Mouse (Mus musculus): ENCODE measurements around the gene Otop2. TPM values are rescaled to one million over a fixed set of nuclear protein-coding genes. Genes with fewer than 3 reads are reported as not detected.

Otop2 gene
- polyA plus RNA-seq, 1 experiment from 2014 or later, result 0.31 TPM

DNA sequence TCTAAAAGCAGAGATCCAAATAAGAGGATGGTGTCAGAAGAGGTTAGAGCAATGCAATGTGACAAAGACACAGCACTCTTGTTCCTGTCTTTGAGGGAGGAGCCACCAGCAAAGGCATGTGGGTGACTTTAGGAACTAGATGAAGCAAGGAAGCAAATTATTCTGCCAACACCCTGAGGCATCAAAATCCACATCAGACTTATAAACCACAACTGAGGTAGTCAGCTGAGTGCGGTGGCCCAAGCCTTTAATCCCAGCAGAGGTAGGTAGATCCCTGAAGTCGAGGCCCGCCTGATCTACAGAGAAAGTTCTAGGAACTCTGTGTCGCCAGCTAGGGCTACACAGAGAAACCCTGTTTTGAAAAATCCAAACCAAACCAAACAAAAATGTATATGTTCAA, 70.3 kb downstream of the Otop2 start:
- no peak overlapping the region for H3K4me3 ChIP-seq
- H3K27me3 ChIP-seq, result peaks cover 38% of the 10 kb centered on the region
- H3K4me1 ChIP-seq, result peaks cover 17% of the 10 kb centered on the region
- no peaks in the 10 kb centered on the region for H3K36me3 ChIP-seq
- no peak overlapping the region for H3K4me2 ChIP-seq
- no peak overlapping the region for H3K27ac ChIP-seq
- no peaks in the 10 kb centered on the region for H3K9me3 ChIP-seq
- WGBS, result 80% methylated on average over 4 of the region's 4 CpGs
- ATAC-seq (ENCODE audit: insufficient number of reproducible peaks, low FRiP score, low TSS enrichment, low read depth), result no peak
- no peak overlapping the region for H3K9ac ChIP-seq

DNA sequence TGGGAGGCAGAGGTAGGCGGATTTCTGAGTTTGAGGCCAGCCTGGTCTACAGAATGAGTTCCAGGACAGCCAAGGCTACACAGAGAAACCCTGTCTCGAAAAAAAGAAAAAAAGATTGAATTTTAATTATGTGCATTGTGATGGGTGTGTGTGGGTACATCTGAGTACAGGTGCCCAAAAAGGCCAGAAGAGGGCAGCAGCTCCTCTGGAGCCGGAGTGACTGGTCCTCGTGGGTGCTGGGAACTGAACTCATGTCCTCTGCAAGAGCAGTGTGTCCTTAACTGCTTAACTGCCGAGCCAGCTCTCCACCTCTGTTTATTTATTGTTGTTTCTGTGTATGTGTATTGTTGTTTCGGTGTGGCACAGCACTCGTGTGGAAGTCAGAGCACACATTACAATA, 70.9 kb downstream of the Otop2 start:
- 82% methylated on average over 7 of the region's 7 CpGs for WGBS
- H3K4me2 ChIP-seq, result no peak overlapping the region
- no peak overlapping the region for H3K9ac ChIP-seq
- H3K36me3 ChIP-seq, result no peaks in the 10 kb centered on the region
- H3K27ac ChIP-seq, result no peak overlapping the region
- ATAC-seq (ENCODE audit: insufficient number of reproducible peaks, low FRiP score, low TSS enrichment, low read depth), result no peak
- no peaks in the 10 kb centered on the region for H3K9me3 ChIP-seq
- no peak overlapping the region for H3K4me3 ChIP-seq
- peaks cover 23% of the 10 kb centered on the region for H3K4me1 ChIP-seq
- H3K27me3 ChIP-seq, result peaks cover 34% of the 10 kb centered on the region

DNA sequence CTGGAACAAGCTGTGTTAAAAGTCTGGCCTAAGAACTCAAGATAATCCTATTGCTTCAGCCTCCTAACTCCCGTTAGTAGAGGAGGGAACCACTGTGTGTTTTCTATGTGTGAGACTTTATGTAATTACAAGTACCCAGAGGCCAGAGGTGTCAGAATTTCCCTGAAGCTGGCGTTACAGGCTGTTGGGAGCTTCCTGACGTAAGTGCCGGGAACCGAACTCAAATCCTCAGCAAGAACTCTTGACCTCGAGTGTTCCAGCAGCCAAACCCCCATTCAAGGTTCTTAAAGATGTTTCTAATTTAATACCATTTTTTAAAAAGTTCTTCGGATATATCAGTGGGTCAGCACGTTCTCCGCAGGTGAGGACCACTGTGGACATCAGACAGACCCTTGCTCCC, 74.3 kb downstream of the Otop2 start:
- H3K9ac ChIP-seq, result no peak overlapping the region

More for the DNA sequence above, 74.3 kb downstream of the Otop2 start:
- Histone ChIP-seq H3K36me3 (no peaks in the 10 kb centered on the region), H3K9me3 (no peaks in the 10 kb centered on the region), H3K4me3 (peak overlapping the region; percentile 84), H3K27me3 (no peaks in the 10 kb centered on the region), H3K27ac (peak overlapping the region; percentile 22), H3K4me1 (peaks cover 40% of the 10 kb centered on the region), H3K4me2 (peak overlapping the region; percentile 81)
- ATAC-seq (ENCODE audit: insufficient number of reproducible peaks, low FRiP score, low TSS enrichment, low read depth), result no peak
- WGBS, result 9% methylated on average over 9 of the region's 9 CpGs

Other genes starting within 250 kb of the Otop2 start
- 0.09 TPM in 1 of 2 replicates, not detected in the other for gene Cd300e, start 245.0 kb upstream of the Otop2 start, polyA plus RNA-seq (2015; fragmentation: Nextera tagmentation; extraction: Ambion mirVana)
- gene Rab37, start 215.7 kb upstream of the Otop2 start, polyA plus RNA-seq (2015; fragmentation: Nextera tagmentation; extraction: Ambion mirVana), result 2.1 and 2.5 TPM in 2 replicates
- gene Cd300lf, start 173.2 kb upstream of the Otop2 start, polyA plus RNA-seq (2015; fragmentation: Nextera tagmentation; extraction: Ambion mirVana), result 0.46 and 0.65 TPM in 2 replicates
- gene Slc9a3r1, start 143.8 kb upstream of the Otop2 start, polyA plus RNA-seq (2015; fragmentation: Nextera tagmentation; extraction: Ambion mirVana), result 41.8 and 43.9 TPM in 2 replicates
- 15.8 and 15.9 TPM in 2 replicates for gene Tmem104, start 119.7 kb upstream of the Otop2 start, polyA plus RNA-seq (2015; fragmentation: Nextera tagmentation; extraction: Ambion mirVana)
- gene Nat9, start 119.3 kb upstream of the Otop2 start, polyA plus RNA-seq (2015; fragmentation: Nextera tagmentation; extraction: Ambion mirVana), result 23.6 and 27.3 TPM in 2 replicates
- 0.05 TPM in 1 of 2 replicates, not detected in the other for gene Grin2c, start 39.9 kb upstream of the Otop2 start, polyA plus RNA-seq (2015; fragmentation: Nextera tagmentation; extraction: Ambion mirVana)
- 15.2 and 16.6 TPM in 2 replicates for gene Fdxr, start 30.1 kb upstream of the Otop2 start, polyA plus RNA-seq (2015; fragmentation: Nextera tagmentation; extraction: Ambion mirVana)
- 0.16 and 0.24 TPM in 2 replicates for gene Fads6, start 9.5 kb upstream of the Otop2 start, polyA plus RNA-seq (2015; fragmentation: Nextera tagmentation; extraction: Ambion mirVana)
- 0.04 TPM in 1 of 2 replicates, not detected in the other for gene Ush1g, start 14.9 kb downstream of the Otop2 start, polyA plus RNA-seq (2015; fragmentation: Nextera tagmentation; extraction: Ambion mirVana)
- gene Otop3, start 27.6 kb downstream of the Otop2 start, polyA plus RNA-seq (2015; fragmentation: Nextera tagmentation; extraction: Ambion mirVana), result 0.10 and 0.11 TPM in 2 replicates
- 3.8 and 3.9 TPM in 2 replicates for gene Hid1, start 60.6 kb downstream of the Otop2 start, polyA plus RNA-seq (2015; fragmentation: Nextera tagmentation; extraction: Ambion mirVana)
- gene Cdr2l, start 74.8 kb downstream of the Otop2 start, polyA plus RNA-seq (2015; fragmentation: Nextera tagmentation; extraction: Ambion mirVana), result 9.2 and 10.8 TPM in 2 replicates
- gene Mrpl58, start 96.6 kb downstream of the Otop2 start, polyA plus RNA-seq (2015; fragmentation: Nextera tagmentation; extraction: Ambion mirVana), result 141 and 142 TPM in 2 replicates
- gene Atp5h, start 112.8 kb downstream of the Otop2 start, polyA plus RNA-seq (2015; fragmentation: Nextera tagmentation; extraction: Ambion mirVana), result 766 and 816 TPM in 2 replicates
- gene Kctd2, start 113.0 kb downstream of the Otop2 start, polyA plus RNA-seq (2015; fragmentation: Nextera tagmentation; extraction: Ambion mirVana), result 9.9 and 15.1 TPM in 2 replicates
- gene Trim80, start 133.4 kb downstream of the Otop2 start, polyA plus RNA-seq (2015; fragmentation: Nextera tagmentation; extraction: Ambion mirVana), result not detected in 2 replicates
- gene Slc16a5, start 155.3 kb downstream of the Otop2 start, polyA plus RNA-seq (2015; fragmentation: Nextera tagmentation; extraction: Ambion mirVana), result not detected in 2 replicates
- gene Armc7, start 168.5 kb downstream of the Otop2 start, polyA plus RNA-seq (2015; fragmentation: Nextera tagmentation; extraction: Ambion mirVana), result 7.2 and 7.8 TPM in 2 replicates
- gene Nt5c, start 184.7 kb downstream of the Otop2 start, polyA plus RNA-seq (2015; fragmentation: Nextera tagmentation; extraction: Ambion mirVana), result 81.6 and 82.1 TPM in 2 replicates
- 495 and 589 TPM in 2 replicates for gene Jpt1, start 207.2 kb downstream of the Otop2 start, polyA plus RNA-seq (2015; fragmentation: Nextera tagmentation; extraction: Ambion mirVana)
- gene Sumo2, start 229.1 kb downstream of the Otop2 start, polyA plus RNA-seq (2015; fragmentation: Nextera tagmentation; extraction: Ambion mirVana), result 765 and 837 TPM in 2 replicates